Mouse (Mus musculus): ENCODE results near the gene Epha8. TPM values are rescaled to one million over a fixed set of nuclear protein-coding genes. Genes with fewer than 3 reads are reported as not detected.

Epha8 gene
- total and polyA plus RNA-seq, 3 experiments = 0.08 TPM; not detected in 2

- H3K9ac ChIP-seq (ENCODE audit: low read depth, low read length) = no peak overlapping the region
- peaks cover 7% of the 10 kb centered on the region; the same call in 1 of the 2 replicates for H3K27me3 ChIP-seq (ENCODE audit: control insufficient read depth, insufficient read depth, low read length)
- TF ChIP-seq POLR2A (IDR thresholded peaks at IDR 0.05; ENCODE audit: insufficient read depth, low read depth, low read length) (no peak), EP300 (IDR thresholded peaks at IDR 0.05; ENCODE audit: insufficient read depth, low read depth, low read length) (no peak), CTCF (IDR thresholded peaks at IDR 0.05) (no peak)
- no peak for DNase-seq
- H3K4me1 ChIP-seq (ENCODE audit: control insufficient read depth, insufficient read depth, low read length) = no peaks in the 10 kb centered on the region
- no peaks in the 10 kb centered on the region for H3K79me2 ChIP-seq (replicated peaks; ENCODE audit: control insufficient read depth, insufficient read depth, low read length)
- no peaks in the 10 kb centered on the region for H3K36me3 ChIP-seq (ENCODE audit: control insufficient read depth, insufficient read depth, low read length)
- H3K27ac ChIP-seq = no peak overlapping the region
- intact Hi-C loops (cut with DNase I) = loop anchor here (1.0 to 5.0 kb wide), 2 partner anchors 74 to 164 kb away; no protein-coding TSS in a partner anchor
- H3K4me3 ChIP-seq = no peak overlapping the region
These were observed 48.8 kb downstream of the Epha8 start for GRCm38 (mm10) chr4:136907809-136908208.

- intact Hi-C loops (cut with DNase I) = loop anchor here (1.0 to 5.0 kb wide), 2 partner anchors 75 to 165 kb away; no protein-coding TSS in a partner anchor
- Histone ChIP-seq H3K9ac (ENCODE audit: low read depth, low read length) (no peak overlapping the region), H3K27me3 (ENCODE audit: control insufficient read depth, insufficient read depth, low read length) (peaks cover 7% of the 10 kb centered on the region; the same call in 1 of the 2 replicates), H3K4me3 (no peak overlapping the region), H3K27ac (no peak overlapping the region), H3K36me3 (ENCODE audit: control insufficient read depth, insufficient read depth, low read length) (no peaks in the 10 kb centered on the region), H3K79me2 (replicated peaks; ENCODE audit: control insufficient read depth, insufficient read depth, low read length) (no peaks in the 10 kb centered on the region), H3K4me1 (ENCODE audit: control insufficient read depth, insufficient read depth, low read length) (no peaks in the 10 kb centered on the region)
- peak in 1 of 2 experiments; percentile 17 for DNase-seq
- WGBS = 13% methylated on average over 7 of the region's 7 CpGs
- TF ChIP-seq POLR2A (IDR thresholded peaks at IDR 0.05; ENCODE audit: insufficient read depth, low read depth, low read length) (no peak), CTCF (IDR thresholded peaks at IDR 0.05) (peak; percentile 77), EP300 (IDR thresholded peaks at IDR 0.05; ENCODE audit: insufficient read depth, low read depth, low read length) (0 out of 2 replicates have a peak, but pooled peaks have one; percentile 30)
These were observed 49.6 kb downstream of the Epha8 start for GRCm38 (mm10) chr4:136907033-136907432.

DNA sequence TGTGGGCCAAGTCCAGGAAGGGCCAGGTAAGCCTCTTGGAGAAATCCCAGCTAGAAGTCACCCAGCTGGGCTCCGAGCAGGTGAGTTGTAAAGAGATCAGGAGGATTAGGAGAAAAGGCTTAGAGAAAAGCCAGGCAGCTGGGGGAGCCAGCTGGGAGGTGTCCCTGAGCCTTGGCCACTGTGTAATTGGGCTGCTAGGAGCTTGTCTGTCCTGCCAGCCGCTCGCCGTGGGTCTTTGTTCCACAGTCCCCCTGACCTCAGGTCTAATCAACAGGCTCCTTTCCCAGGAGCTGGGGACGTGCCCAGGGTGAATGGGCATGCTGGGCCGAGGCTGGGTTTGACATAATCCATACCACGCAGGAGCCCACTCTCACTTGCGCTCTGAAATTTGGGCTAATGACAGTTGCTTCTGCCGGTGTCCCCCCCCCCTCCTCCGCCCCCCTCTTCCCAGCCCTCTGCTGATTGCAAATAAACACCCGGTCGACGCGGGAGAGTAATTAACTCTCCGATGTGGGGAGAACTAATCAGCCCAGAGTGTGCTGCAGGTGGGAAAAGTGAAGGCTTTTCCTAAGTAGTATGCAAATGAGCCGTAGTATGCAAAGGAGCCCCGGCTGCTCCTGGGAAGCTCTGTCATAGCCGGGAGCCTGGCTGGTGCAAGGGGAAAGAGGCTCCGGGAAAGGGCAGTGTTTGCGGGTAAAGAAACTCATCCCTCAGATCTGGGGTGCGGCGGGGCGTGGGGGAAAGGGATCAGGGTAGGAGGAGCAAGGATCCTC lies 51.7 kb downstream of the Epha8 start:
- Histone ChIP-seq H3K27me3 (ENCODE audit: control insufficient read depth, insufficient read depth, low read length) (0 out of 2 replicates have a peak, but pooled peaks cover 5% of the 10 kb centered on the region), H3K9ac (ENCODE audit: low read depth, low read length) (no peak overlapping the region), H3K36me3 (ENCODE audit: control insufficient read depth, insufficient read depth, low read length) (no peaks in the 10 kb centered on the region), H3K79me2 (replicated peaks; ENCODE audit: control insufficient read depth, insufficient read depth, low read length) (no peaks in the 10 kb centered on the region), H3K4me1 (ENCODE audit: control insufficient read depth, insufficient read depth, low read length) (no peaks in the 10 kb centered on the region), H3K27ac (no peak overlapping the region), H3K4me3 (no peak overlapping the region)
- DNase-seq = no peak
- 3% methylated on average over 23 of the region's 23 CpGs for WGBS
- TF ChIP-seq POLR2A (IDR thresholded peaks at IDR 0.05; ENCODE audit: insufficient read depth, low read depth, low read length) = no peak
- no peak for TF ChIP-seq EP300 (IDR thresholded peaks at IDR 0.05; ENCODE audit: insufficient read depth, low read depth, low read length)
- TF ChIP-seq CTCF (IDR thresholded peaks at IDR 0.05) = no peak
- intact Hi-C loops (cut with DNase I) = loop anchor here (5.0 kb wide), 1 partner anchor 77 kb away; no protein-coding TSS in a partner anchor

DNA sequence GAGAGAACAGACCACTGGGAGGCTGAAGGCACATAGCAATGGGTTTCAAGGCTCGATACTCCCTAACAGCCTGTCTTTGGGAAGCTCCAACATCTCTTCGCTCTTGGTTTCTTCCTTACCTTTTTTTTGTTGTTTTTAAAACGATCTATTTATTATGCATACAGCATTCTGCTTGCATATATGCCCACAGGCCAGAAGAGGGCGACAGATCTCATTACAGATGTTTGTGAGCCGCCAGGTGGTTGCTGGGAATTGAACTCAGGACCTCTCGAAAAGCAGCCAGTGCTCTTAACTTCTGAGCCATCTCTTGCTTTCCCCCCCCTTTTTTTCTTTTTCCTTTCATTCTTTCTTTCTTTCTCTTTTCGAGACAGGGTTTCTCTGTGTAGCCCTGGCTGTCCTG lies 57.5 kb downstream of the Epha8 start:
- Histone ChIP-seq H3K9ac (ENCODE audit: low read depth, low read length) (no peak overlapping the region), H3K36me3 (ENCODE audit: control insufficient read depth, insufficient read depth, low read length) (no peaks in the 10 kb centered on the region), H3K27ac (no peak overlapping the region), H3K27me3 (ENCODE audit: control insufficient read depth, insufficient read depth, low read length) (no peaks in the 10 kb centered on the region; the same call in 1 of the 2 replicates), H3K4me3 (no peak overlapping the region), H3K79me2 (replicated peaks; ENCODE audit: control insufficient read depth, insufficient read depth, low read length) (no peaks in the 10 kb centered on the region), H3K4me1 (ENCODE audit: control insufficient read depth, insufficient read depth, low read length) (no peaks in the 10 kb centered on the region)
- WGBS = 61% methylated on average over 7 of the region's 7 CpGs
- DNase-seq = no peak
- intact Hi-C loops (cut with DNase I) = no loop called here
- no peak for TF ChIP-seq EP300 (IDR thresholded peaks at IDR 0.05; ENCODE audit: insufficient read depth, low read depth, low read length)
- peak; percentile 52 for TF ChIP-seq CTCF (IDR thresholded peaks at IDR 0.05)
- TF ChIP-seq POLR2A (IDR thresholded peaks at IDR 0.05; ENCODE audit: insufficient read depth, low read depth, low read length) = no peak

GRCm38 (mm10) chr4:136898637-136899036 lies 58.0 kb downstream of the Epha8 start, which contains the start of gene C1qa:
Gene C1qa (minus strand): TSS chr4:136898803.
- no peaks in the 10 kb centered on the region for H3K4me1 ChIP-seq (ENCODE audit: control insufficient read depth, insufficient read depth, low read length)
- H3K9ac ChIP-seq (ENCODE audit: low read depth, low read length) = peak within 1 kb of the TSS; percentile 25
- no peak within 1 kb of the TSS for H3K27ac ChIP-seq
- peak; percentile 65; the same call in 1 of the 2 replicates for TF ChIP-seq POLR2A (IDR thresholded peaks at IDR 0.05; ENCODE audit: insufficient read depth, low read depth, low read length)
- TF ChIP-seq EP300 (IDR thresholded peaks at IDR 0.05; ENCODE audit: insufficient read depth, low read depth, low read length) = no peak
- intact Hi-C loops (cut with DNase I) = no loop called here
- H3K79me2 ChIP-seq (replicated peaks; ENCODE audit: control insufficient read depth, insufficient read depth, low read length) = no peaks in the 10 kb centered on the region
- DNase-seq = peak; percentile 24 to 61
- no peak within 1 kb of the TSS for H3K4me3 ChIP-seq
- no peaks in the 10 kb centered on the region; the same call in 1 of the 2 replicates for H3K27me3 ChIP-seq (ENCODE audit: control insufficient read depth, insufficient read depth, low read length)
- no peaks in the 10 kb centered on the region for H3K36me3 ChIP-seq (ENCODE audit: control insufficient read depth, insufficient read depth, low read length)
- 54% methylated on average over 9 of the region's 9 CpGs for WGBS

GRCm38 (mm10) chr4:136898084-136898598 lies 58.5 kb downstream of the Epha8 start:
- Histone ChIP-seq H3K4me1 (ENCODE audit: control insufficient read depth, insufficient read depth, low read length) (no peaks in the 10 kb centered on the region), H3K27ac (no peak overlapping the region), H3K4me3 (no peak overlapping the region), H3K36me3 (ENCODE audit: control insufficient read depth, insufficient read depth, low read length) (no peaks in the 10 kb centered on the region), H3K27me3 (ENCODE audit: control insufficient read depth, insufficient read depth, low read length) (no peaks in the 10 kb centered on the region; the same call in 1 of the 2 replicates), H3K79me2 (replicated peaks; ENCODE audit: control insufficient read depth, insufficient read depth, low read length) (no peaks in the 10 kb centered on the region), H3K9ac (ENCODE audit: low read depth, low read length) (no peak overlapping the region)
- WGBS = 63% methylated on average over 9 of the region's 9 CpGs
- intact Hi-C loops (cut with DNase I) = no loop called here
- DNase-seq = no peak
- TF ChIP-seq EP300 (IDR thresholded peaks at IDR 0.05; ENCODE audit: insufficient read depth, low read depth, low read length) (no peak), POLR2A (IDR thresholded peaks at IDR 0.05; ENCODE audit: insufficient read depth, low read depth, low read length) (no peak), CTCF (IDR thresholded peaks at IDR 0.05) (no peak)

Measured in heart, adult 2 months (tissue).